Mouse (Mus musculus) urinary bladder, postnatal 36 days (tissue): ENCODE data around the gene Sprr2a3.
"Not testable (repeated sequence)": the region's sequence is repeated elsewhere in the genome, so short reads cannot be mapped to it uniquely, and the experiment has no call there.

Experiments
- DNase-seq, 2 experiments: peaks; one replicate each; pipeline ENCODE4 v3.0.0; 2022; ENCODE audit warnings: low spot score in 2 of 2, mixed read lengths in 1 of 2

Sprr2a3 gene

GRCm38 (mm10) chr3:92285101-92285500 lies at the start of gene Sprr2a3:
Gene Sprr2a3, plus strand, starts transcription at chr3:92285417.
- DNase-seq = not testable (repeated sequence)

GRCm38 (mm10) chr3:92236463-92237189 lies 48.6 kb upstream of the Sprr2a3 start:
- DNase-seq = not testable (repeated sequence)

GRCm38 (mm10) chr3:92238736-92239135 lies 46.5 kb upstream of the Sprr2a3 start:
- not testable (repeated sequence) for DNase-seq

GRCm38 (mm10) chr3:92239197-92239596 lies 46.0 kb upstream of the Sprr2a3 start:
- DNase-seq = not testable (repeated sequence)

GRCm38 (mm10) chr3:92244833-92245232 lies 40.4 kb upstream of the Sprr2a3 start:
- DNase-seq = not testable (repeated sequence)

GRCm38 (mm10) chr3:92246245-92246644 lies 39.0 kb upstream of the Sprr2a3 start:
- DNase-seq = not testable (repeated sequence)

GRCm38 (mm10) chr3:92248494-92248893 lies 36.7 kb upstream of the Sprr2a3 start:
- DNase-seq = not testable (repeated sequence)

GRCm38 (mm10) chr3:92250450-92250849 lies 34.8 kb upstream of the Sprr2a3 start:
- DNase-seq = not testable (repeated sequence)

GRCm38 (mm10) chr3:92253860-92254259 lies 31.4 kb upstream of the Sprr2a3 start:
- DNase-seq = not testable (repeated sequence)

- not testable (repeated sequence) for DNase-seq
Measured at GRCm38 (mm10) chr3:92258526-92258925, 26.7 kb upstream of the Sprr2a3 start.

- DNase-seq = not testable (repeated sequence)
Measured at GRCm38 (mm10) chr3:92263462-92263861, 21.8 kb upstream of the Sprr2a3 start.

GRCm38 (mm10) chr3:92271414-92271985 lies 13.7 kb upstream of the Sprr2a3 start:
- not testable (repeated sequence) for DNase-seq

GRCm38 (mm10) chr3:92273504-92273903 lies 11.7 kb upstream of the Sprr2a3 start:
- not testable (repeated sequence) for DNase-seq

GRCm38 (mm10) chr3:92274018-92274417 lies 11.2 kb upstream of the Sprr2a3 start:
- not testable (repeated sequence) for DNase-seq

GRCm38 (mm10) chr3:92279663-92280062 lies 5.6 kb upstream of the Sprr2a3 start:
- not testable (repeated sequence) for DNase-seq

GRCm38 (mm10) chr3:92280963-92281606 lies 4.1 kb upstream of the Sprr2a3 start:
- DNase-seq = not testable (repeated sequence)

- DNase-seq = not testable (repeated sequence)
Measured at GRCm38 (mm10) chr3:92288489-92288888, 3.3 kb downstream of the Sprr2a3 start.

- DNase-seq = no peak
Measured at GRCm38 (mm10) chr3:92307406-92307805, 22.2 kb downstream of the Sprr2a3 start.

GRCm38 (mm10) chr3:92316320-92316719 lies 31.1 kb downstream of the Sprr2a3 start, which contains the start of gene Sprr2b:
Gene Sprr2b, plus strand, starts transcription at chr3:92316620.
- no peak for DNase-seq

- no peak for DNase-seq
Measured at GRCm38 (mm10) chr3:92317384-92317783, 32.2 kb downstream of the Sprr2a3 start.

- DNase-seq = no peak
Measured at GRCm38 (mm10) chr3:92336278-92336677, 51.1 kb downstream of the Sprr2a3 start.

- DNase-seq = no peak
Measured at GRCm38 (mm10) chr3:92338840-92339239, 53.6 kb downstream of the Sprr2a3 start, which contains the start of gene Sprr2d. Gene Sprr2d, plus strand, starts transcription at chr3:92339140.
